Mouse (Mus musculus) small intestine, adult 2 months (tissue): Measurements from ENCODE around the gene Pebp1. TPM values are rescaled to one million over a fixed set of nuclear protein-coding genes. Genes with fewer than 3 reads are reported as not detected.

ENCODE experiments used
- H3K27ac ChIP-seq: fragments of 200-500 bp; 2 replicates; pipeline ENCODE4 v1.5.1; 2012; ENCODE audit warnings: low read depth, low read length, control low read depth, inconsistent platforms; ENCODE audit not compliant: insufficient read depth
- H3K27me3 ChIP-seq: fragments of 200-500 bp; 2 replicates; pipeline ENCODE4 v1.6.1; 2012; ENCODE audit warnings: mild to moderate bottlenecking, moderate library complexity, low read length, inconsistent platforms; ENCODE audit not compliant: control insufficient read depth, insufficient read depth
- H3K36me3 ChIP-seq: fragments of 200-500 bp; 2 replicates; pipeline ENCODE4 v1.6.1; 2012; ENCODE audit warnings: mild to moderate bottlenecking, low read length, control low read depth, inconsistent platforms; ENCODE audit not compliant: control insufficient read depth, insufficient read depth
- H3K4me1 ChIP-seq: fragments of 200-500 bp; 2 replicates; pipeline ENCODE4 v1.6.1; 2012; ENCODE audit warnings: low read length, inconsistent platforms, mixed read lengths; ENCODE audit not compliant: control insufficient read depth, insufficient read depth, insufficient read length
- H3K4me3 ChIP-seq: fragments of 200-500 bp; 2 replicates; pipeline ENCODE4 v1.5.1; 2012; ENCODE audit warnings: low read depth, mild to moderate bottlenecking, control low read depth, inconsistent platforms, low read length, moderate library complexity
- CTCF ChIP-seq: fragments of 200-500 bp; IDR thresholded peaks from 2 replicates; pipeline ENCODE4 v1.5.1; 2012; ENCODE audit warnings: low read depth, mild to moderate bottlenecking, control low read depth, inconsistent platforms, low read length, moderate library complexity, mixed read lengths; ENCODE audit not compliant: insufficient replicate concordance, insufficient read length; ENCODE audit errors: extremely low read depth
- POLR2A ChIP-seq: fragments of 200-500 bp; IDR thresholded peaks from 2 replicates; pipeline ENCODE4 v1.6.1; 2012; ENCODE audit warnings: low read depth, mild to moderate bottlenecking, control low read depth, inconsistent platforms, low read length, moderate library complexity
- WGBS: fragments of 180-500 bp; shearing (Covaris S2); methylation state at CpG from one replicate; pipeline ENCODE4 v1.1.7; 2018; 5-methylcytosine and 5-hydroxymethylcytosine counted together
- polyA plus RNA-seq: library from polyadenylated mRNA; depleted of rRNA; stranded (reverse); fragments of >200 nt; gene quantifications from 2 replicates; pipeline ENCODE4 v1.2.3, GENCODE M21; 2012; rRNA removed

The Pebp1 gene
- 280 and 305 TPM in 2 replicates for polyA plus RNA-seq

DNA sequence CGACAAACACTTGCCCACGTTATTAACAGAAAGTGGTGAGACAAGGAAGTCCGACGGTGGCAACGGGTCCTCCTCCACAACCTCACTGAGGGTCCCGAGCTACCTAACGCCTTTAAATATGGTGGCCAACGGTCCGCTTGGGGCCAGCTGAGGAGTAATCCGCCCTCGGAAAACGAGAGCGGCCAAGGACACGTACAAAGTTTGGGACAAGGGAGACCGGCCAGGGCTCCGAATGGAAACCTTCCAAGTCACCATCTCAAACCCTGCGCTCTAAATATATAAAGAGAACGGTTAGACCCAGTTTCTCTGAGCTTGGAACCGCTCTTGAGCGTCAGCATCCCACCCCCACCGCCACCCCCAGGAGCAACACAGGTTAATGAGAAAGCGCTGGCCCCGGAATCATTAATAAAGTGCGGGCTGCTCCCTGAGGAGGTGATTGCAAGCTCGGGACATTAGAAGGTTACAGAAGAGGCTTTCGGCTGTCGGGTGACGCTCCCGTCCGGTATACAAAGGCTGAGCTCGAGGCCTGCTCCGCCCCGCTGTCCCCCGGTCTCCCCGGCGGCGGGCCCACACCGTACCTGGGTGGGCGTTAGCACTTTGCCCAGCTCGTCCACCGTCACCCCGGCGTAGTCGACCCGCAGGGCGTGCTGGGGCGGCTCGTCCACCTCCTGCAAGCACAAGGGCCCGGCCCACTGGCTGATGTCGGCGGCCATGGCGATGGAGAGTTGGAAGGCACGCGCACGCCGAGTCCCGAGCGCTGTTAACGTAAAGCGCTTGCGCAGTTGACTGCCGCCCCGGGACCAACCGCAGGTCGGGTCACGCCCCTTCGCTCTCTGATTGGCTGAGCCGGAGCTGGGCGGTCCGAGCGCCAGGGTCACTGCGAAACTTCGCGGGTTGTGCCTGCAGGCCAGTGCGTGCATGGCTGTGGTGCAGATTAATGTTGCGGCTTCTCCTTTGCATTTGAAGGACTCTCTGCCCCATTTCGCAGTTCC, at the start of gene Pebp1:
TSS of gene Pebp1 (minus strand) at position 795 of the 992 bp plus-strand sequence.
- TF ChIP-seq POLR2A (0 out of 2 replicates have a peak, but pooled peaks have one; percentile 3), CTCF (no peak)
- Histone ChIP-seq H3K27me3 (no peaks in the 10 kb centered on the region), H3K36me3 (peaks cover 5% of the 10 kb centered on the region), H3K4me3 (peak within 1 kb of the TSS; percentile 97), H3K4me1 (peaks cover 7% of the 10 kb centered on the region; the same call in 1 of the 2 replicates), H3K27ac (no peak within 1 kb of the TSS)
- under 1% methylated on average over 77 of the region's 77 CpGs for WGBS

DNA sequence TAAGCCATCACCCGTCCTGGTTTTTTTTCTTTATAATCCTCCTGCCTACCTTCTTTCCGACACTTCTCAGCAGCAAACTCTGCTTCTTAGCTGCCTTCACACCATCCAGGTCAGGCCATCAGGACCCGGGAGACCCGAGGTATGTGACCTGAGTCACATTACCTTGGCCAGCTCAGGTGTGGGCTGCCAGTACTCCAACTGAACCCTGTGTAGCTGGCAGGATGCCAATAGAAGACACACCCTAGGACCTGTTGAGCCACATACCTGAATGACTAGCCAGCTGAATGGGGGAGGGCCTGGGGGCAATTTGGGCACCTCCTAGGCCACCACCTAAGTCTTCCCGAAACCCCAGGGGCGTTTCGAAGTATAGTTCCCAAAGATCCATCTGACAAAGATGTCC, 43.0 kb upstream of the Pebp1 start:
- H3K4me1 ChIP-seq: peaks cover 9% of the 10 kb centered on the region
- no peak for TF ChIP-seq POLR2A
- no peak for TF ChIP-seq CTCF
- no peak overlapping the region for H3K27ac ChIP-seq
- H3K27me3 ChIP-seq: no peaks in the 10 kb centered on the region
- peaks cover 16% of the 10 kb centered on the region for H3K36me3 ChIP-seq
- no peak overlapping the region for H3K4me3 ChIP-seq
- WGBS: 37% methylated on average over 7 of the region's 7 CpGs

DNA sequence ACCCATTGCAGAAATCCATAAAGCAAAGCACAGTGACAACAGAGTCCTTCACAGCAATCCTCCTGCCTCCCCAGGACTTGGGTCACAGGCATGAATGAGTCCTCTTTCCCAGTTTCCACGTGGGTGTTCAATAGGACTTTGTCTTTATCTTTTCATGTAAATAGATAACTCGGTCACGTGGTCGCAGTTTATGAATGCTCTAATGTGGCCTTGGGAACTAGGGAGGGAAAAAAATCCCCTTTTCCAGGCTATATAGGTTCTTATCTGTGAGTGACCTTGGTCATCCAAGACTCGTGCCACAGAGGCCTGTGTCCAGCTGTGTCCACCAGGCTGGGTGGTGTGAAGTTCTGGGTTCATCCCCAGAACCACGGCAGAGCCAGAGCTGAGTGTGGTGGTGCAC, 39.0 kb upstream of the Pebp1 start:
- Histone ChIP-seq H3K27ac (peak overlapping the region; percentile 71), H3K27me3 (no peaks in the 10 kb centered on the region), H3K4me1 (peaks cover 30% of the 10 kb centered on the region), H3K36me3 (peaks cover 12% of the 10 kb centered on the region), H3K4me3 (no peak overlapping the region)
- whole genome bisulfite sequencing: 17% methylated on average over 6 of the region's 6 CpGs
- TF ChIP-seq POLR2A (no peak), CTCF (no peak)

DNA sequence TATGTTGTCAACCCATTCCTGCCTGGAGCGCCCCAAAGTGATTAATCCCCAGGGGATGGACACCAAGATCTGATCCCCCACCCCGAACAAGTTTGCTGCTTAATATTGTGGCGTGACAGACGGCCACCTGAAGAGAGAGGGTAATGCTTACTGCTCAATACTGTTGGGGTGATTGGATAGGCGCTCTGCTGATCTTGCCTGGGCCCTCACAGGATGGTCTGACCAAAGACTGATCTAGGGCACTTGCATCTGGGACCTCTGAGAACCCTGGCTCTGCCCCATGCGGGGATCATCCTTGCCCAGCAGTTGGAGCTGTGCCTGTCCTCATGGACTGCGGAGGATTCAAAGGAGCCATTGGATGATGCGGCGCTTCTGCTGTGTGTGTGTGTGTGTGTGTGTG, 36.3 kb upstream of the Pebp1 start:
- no peak for TF ChIP-seq POLR2A
- TF ChIP-seq CTCF: no peak
- Histone ChIP-seq H3K27me3 (no peaks in the 10 kb centered on the region), H3K4me3 (no peak overlapping the region), H3K4me1 (peaks cover 26% of the 10 kb centered on the region), H3K27ac (peak overlapping the region; percentile 50; the same call in 1 of the 2 replicates), H3K36me3 (peaks cover 10% of the 10 kb centered on the region)
- 92% methylated on average over 9 of the region's 9 CpGs for WGBS

DNA sequence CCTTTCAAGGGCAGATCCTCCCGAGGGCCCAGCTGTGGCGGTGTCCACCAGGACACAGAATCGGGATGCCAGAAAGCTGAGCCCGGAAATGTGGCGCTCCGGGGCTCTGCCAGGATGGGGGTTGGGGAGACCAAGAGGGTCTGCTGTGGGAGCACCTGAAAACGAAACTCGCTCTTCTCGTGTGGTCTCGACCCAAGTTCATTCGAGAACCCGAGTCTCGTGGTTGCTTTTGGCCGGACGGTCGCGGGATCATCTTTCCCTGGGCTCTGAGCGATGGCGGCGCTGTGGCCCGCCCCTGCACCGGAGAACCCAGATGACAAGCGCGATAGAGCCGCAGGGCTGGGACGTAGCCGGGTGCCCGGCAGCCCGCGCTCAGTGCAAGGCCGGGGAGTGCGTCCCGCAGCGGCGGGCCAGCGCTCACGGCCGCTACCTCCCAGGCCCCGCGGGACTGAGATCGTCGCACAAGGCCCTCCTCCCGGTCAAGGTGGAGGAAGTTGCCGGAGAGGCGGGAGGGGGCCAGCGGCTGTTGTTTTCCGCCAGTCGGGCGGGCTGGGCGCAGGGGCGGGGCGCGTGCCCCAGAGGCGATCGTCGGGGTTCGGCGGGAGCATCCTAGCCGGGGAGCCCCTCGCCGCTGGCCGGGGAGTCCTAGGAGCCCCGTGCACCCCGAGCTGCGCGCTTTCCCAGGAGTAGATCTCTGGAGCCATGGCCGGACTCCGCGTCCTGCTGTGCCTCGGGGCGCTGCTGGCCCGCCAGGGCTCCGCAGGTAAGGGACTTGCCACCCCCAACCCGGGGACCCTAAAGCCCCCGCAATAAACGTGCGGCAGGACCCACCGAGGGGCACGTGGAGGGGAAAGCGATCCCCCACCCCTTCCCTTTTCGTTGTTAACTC, 31.6 kb upstream of the Pebp1 start, which contains the start of gene Vsig10:
TSS of gene Vsig10 (plus strand) at position 343 of the 889 bp plus-strand sequence.
- Histone ChIP-seq H3K4me3 (peak within 1 kb of the TSS; percentile 88), H3K4me1 (peaks cover 22% of the 10 kb centered on the region), H3K27me3 (no peaks in the 10 kb centered on the region), H3K27ac (peak within 1 kb of the TSS; percentile 83), H3K36me3 (no peaks in the 10 kb centered on the region)
- under 1% methylated on average over 69 of the region's 81 CpGs for WGBS
- peak; percentile 78; the same call in 1 of the 2 replicates for TF ChIP-seq POLR2A
- TF ChIP-seq CTCF: no peak; the same call in 1 of the 2 replicates

DNA sequence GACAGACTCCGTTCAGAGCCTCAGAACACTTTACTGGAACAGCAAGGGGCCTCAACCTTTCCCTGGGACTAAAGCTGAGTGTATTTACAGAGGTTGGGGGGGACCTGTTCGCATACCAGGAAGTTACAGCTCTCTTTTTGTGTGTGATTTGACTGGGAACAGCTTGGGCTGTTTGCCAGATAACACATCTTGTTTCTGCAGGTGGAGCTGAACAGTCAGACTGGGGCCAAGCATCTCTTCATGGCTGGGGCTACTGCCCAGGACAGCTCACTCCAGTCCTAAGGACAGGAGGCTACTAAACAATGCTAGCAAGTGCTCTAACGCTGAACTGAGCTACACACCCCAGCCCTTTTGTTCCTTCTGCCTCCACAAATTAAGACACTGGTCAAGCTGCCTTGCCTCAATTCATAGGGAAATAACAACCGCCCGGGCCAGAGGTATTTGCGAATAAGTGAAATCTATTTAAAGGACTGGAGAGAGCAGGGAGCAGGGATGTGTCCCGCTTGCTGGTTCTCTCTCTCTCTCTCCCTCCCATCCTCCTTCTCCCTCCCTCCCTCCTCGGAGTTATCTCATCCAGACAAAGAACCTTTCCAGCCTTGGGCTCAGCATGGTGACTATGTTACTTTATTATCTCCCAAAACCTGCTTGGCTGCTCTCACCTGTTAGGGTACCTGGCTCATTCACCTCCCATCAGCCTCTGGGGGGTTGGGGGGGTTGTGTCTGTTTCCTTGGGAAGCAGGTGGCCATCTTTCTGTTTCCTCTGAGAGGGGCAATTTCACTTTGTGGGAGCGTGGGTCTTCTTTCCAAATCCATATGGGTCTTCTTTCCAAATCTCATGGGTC, 27.4 kb upstream of the Pebp1 start:
- H3K27ac ChIP-seq: peak overlapping the region; percentile 46
- peaks cover 8% of the 10 kb centered on the region for H3K4me1 ChIP-seq
- H3K36me3 ChIP-seq: no peaks in the 10 kb centered on the region
- no peaks in the 10 kb centered on the region for H3K27me3 ChIP-seq
- TF ChIP-seq POLR2A: no peak
- no peak for TF ChIP-seq CTCF
- no peak overlapping the region for H3K4me3 ChIP-seq
- 14% methylated on average over 9 of the region's 9 CpGs for WGBS
